Mouse (Mus musculus) limb, embryonic 13.5 days (tissue): ENCODE measurements at regions not wholly inside any gene's neighbourhood (a gene's known extent, or its start where the extent isn't known, plus 50 kb on each side); places are given as distances from the start of the nearest gene placed in this dataset.
"Not testable (repeated sequence)": the region's sequence is repeated elsewhere in the genome, so short reads cannot be mapped to it uniquely, and the experiment has no call there.

Experiments
- ATAC-seq: fragments of 200-750 bp; cut with Nextera tagmentation; 2 replicates; pipeline ENCODE4 v1.8.0; 2017; ENCODE audit warnings: low read depth, moderate number of reproducible peaks, moderate TSS enrichment; ENCODE audit not compliant: low FRiP score
- H3K27ac ChIP-seq: fragments of 300-500 bp; sonication (generic); 2 replicates; pipeline ENCODE4 v1.5.1; 2015; ENCODE audit warnings: inconsistent platforms, mild to moderate bottlenecking, moderate library complexity
- H3K27me3 ChIP-seq: fragments of 300-500 bp; sonication (generic); 2 replicates; pipeline ENCODE4 v1.6.1; 2015; ENCODE audit warnings: mild to moderate bottlenecking, inconsistent platforms
- H3K36me3 ChIP-seq: fragments of 300-500 bp; sonication (generic); 2 replicates; pipeline ENCODE4 v1.6.1; 2015; ENCODE audit warnings: inconsistent platforms, mild to moderate bottlenecking, moderate library complexity
- H3K4me1 ChIP-seq: fragments of 300-500 bp; sonication (generic); 2 replicates; pipeline ENCODE4 v1.6.1; 2015; ENCODE audit warnings: inconsistent platforms
- H3K4me2 ChIP-seq: fragments of 300-500 bp; sonication (generic); replicated peaks from 2 replicates; pipeline ENCODE4 v1.6.1; 2015; ENCODE audit warnings: inconsistent platforms, mild to moderate bottlenecking, moderate library complexity
- H3K4me3 ChIP-seq: fragments of 300-500 bp; sonication (generic); 2 replicates; pipeline ENCODE4 v1.5.1; 2015; ENCODE audit warnings: moderate library complexity, mild to moderate bottlenecking, inconsistent platforms
- H3K9ac ChIP-seq: fragments of 300-500 bp; sonication (generic); 2 replicates; pipeline ENCODE4 v1.6.1; 2015; ENCODE audit warnings: mild to moderate bottlenecking, inconsistent platforms
- H3K9me3 ChIP-seq: fragments of 300-500 bp; sonication (generic); 2 replicates; pipeline ENCODE4 v1.6.1; 2016; ENCODE audit warnings: inconsistent platforms
- WGBS: fragments of 180-500 bp; shearing (Covaris S2); methylation state at CpG from one replicate; pipeline ENCODE4 v1.1.7; 2015; 5-methylcytosine and 5-hydroxymethylcytosine counted together

- no peak overlapping the region for H3K27ac ChIP-seq
- no peak overlapping the region for H3K4me2 ChIP-seq
Measured at GRCm38 (mm10) chr2:108827974-108828700, 452.4 kb upstream of the Kif18a start.

GRCm38 (mm10) chr2:108843855-108844254 is 436.7 kb upstream of the Kif18a start:
- H3K36me3 ChIP-seq, H3K27ac ChIP-seq, H3K4me1 ChIP-seq, H3K27me3 ChIP-seq, H3K4me3 ChIP-seq, H3K9ac ChIP-seq, H3K9me3 ChIP-seq, ATAC-seq, H3K4me2 ChIP-seq: not testable (repeated sequence)
- WGBS: 66% methylated on average over 2 of the region's 2 CpGs

More at GRCm38 (mm10) chr2:108827974-108828700, 452.4 kb upstream of the Kif18a start:
- H3K36me3 ChIP-seq: no peaks in the 10 kb centered on the region
- WGBS: 42% methylated on average over 3 of the region's 3 CpGs
- no peak overlapping the region for H3K9ac ChIP-seq
- ATAC-seq: no peak
- no peaks in the 10 kb centered on the region for H3K9me3 ChIP-seq
- H3K4me1 ChIP-seq: peaks cover 12% of the 10 kb centered on the region
- no peaks in the 10 kb centered on the region for H3K27me3 ChIP-seq
- no peak overlapping the region for H3K4me3 ChIP-seq

- Histone ChIP-seq H3K36me3 (no peaks in the 10 kb centered on the region), H3K9me3 (peaks cover 2% of the 10 kb centered on the region; the same call in 1 of the 2 replicates), H3K27me3 (no peaks in the 10 kb centered on the region), H3K4me1 (no peaks in the 10 kb centered on the region), H3K4me3 (no peak overlapping the region), H3K4me2 (no peak overlapping the region), H3K27ac (no peak overlapping the region), H3K9ac (no peak overlapping the region)
- WGBS: 87% methylated on average over 3 of the region's 3 CpGs
- ATAC-seq: no peak
Measured at GRCm38 (mm10) chr2:108848051-108848450, 432.5 kb upstream of the Kif18a start.

- no peak for ATAC-seq
- H3K9me3 ChIP-seq: no peaks in the 10 kb centered on the region
- no peak overlapping the region for H3K4me3 ChIP-seq
- H3K4me1 ChIP-seq: no peaks in the 10 kb centered on the region
- no peak overlapping the region for H3K4me2 ChIP-seq
- H3K27ac ChIP-seq: no peak overlapping the region
- 67% methylated on average over 2 of the region's 2 CpGs for WGBS
- H3K36me3 ChIP-seq: no peaks in the 10 kb centered on the region
- H3K27me3 ChIP-seq: no peaks in the 10 kb centered on the region
- no peak overlapping the region for H3K9ac ChIP-seq
Measured at GRCm38 (mm10) chr2:108854399-108854798, 426.1 kb upstream of the Kif18a start.

GRCm38 (mm10) chr2:108877141-108877540 is 403.4 kb upstream of the Kif18a start:
- WGBS: 59% methylated on average over 4 of the region's 4 CpGs
- Histone ChIP-seq H3K9ac (no peak overlapping the region), H3K4me3 (no peak overlapping the region), H3K36me3 (no peaks in the 10 kb centered on the region), H3K9me3 (no peaks in the 10 kb centered on the region), H3K27me3 (no peaks in the 10 kb centered on the region), H3K4me2 (no peak overlapping the region), H3K27ac (no peak overlapping the region), H3K4me1 (no peaks in the 10 kb centered on the region)
- ATAC-seq: 0 out of 2 replicates have a peak, but pooled peaks have one; percentile 40

GRCm38 (mm10) chr2:108877676-108878075 is 402.9 kb upstream of the Kif18a start:
- 38% methylated on average over 3 of the region's 3 CpGs for WGBS
- Histone ChIP-seq H3K27ac (no peak overlapping the region), H3K4me3 (no peak overlapping the region), H3K4me1 (no peaks in the 10 kb centered on the region), H3K27me3 (no peaks in the 10 kb centered on the region), H3K4me2 (no peak overlapping the region), H3K36me3 (no peaks in the 10 kb centered on the region), H3K9ac (no peak overlapping the region), H3K9me3 (no peaks in the 10 kb centered on the region)
- ATAC-seq: no peak

- no peak overlapping the region for H3K27ac ChIP-seq
- no peak overlapping the region for H3K4me2 ChIP-seq
- no peak for ATAC-seq
- H3K9me3 ChIP-seq: no peaks in the 10 kb centered on the region
- no peak overlapping the region for H3K4me3 ChIP-seq
- WGBS: 65% methylated on average over 3 of the region's 3 CpGs
- H3K9ac ChIP-seq: no peak overlapping the region
- no peaks in the 10 kb centered on the region for H3K36me3 ChIP-seq
- H3K4me1 ChIP-seq: no peaks in the 10 kb centered on the region
- 0 out of 2 replicates have a peak, but pooled peaks cover 3% of the 10 kb centered on the region for H3K27me3 ChIP-seq
Measured at GRCm38 (mm10) chr2:108904121-108904733, 376.3 kb upstream of the Kif18a start.

GRCm38 (mm10) chr2:108913555-108913954 is 367.0 kb upstream of the Kif18a start:
- H3K27ac ChIP-seq: no peak overlapping the region
- no peak overlapping the region for H3K9ac ChIP-seq
- ATAC-seq: no peak
- no peak overlapping the region for H3K4me3 ChIP-seq
- H3K36me3 ChIP-seq: no peaks in the 10 kb centered on the region
- no peaks in the 10 kb centered on the region for H3K4me1 ChIP-seq
- H3K27me3 ChIP-seq: no peaks in the 10 kb centered on the region
- WGBS: 47% methylated on average over 2 of the region's 2 CpGs
- no peak overlapping the region for H3K4me2 ChIP-seq
- no peaks in the 10 kb centered on the region for H3K9me3 ChIP-seq

GRCm38 (mm10) chr2:108913967-108914366 is 366.6 kb upstream of the Kif18a start:
- Histone ChIP-seq H3K9me3 (no peaks in the 10 kb centered on the region), H3K4me1 (no peaks in the 10 kb centered on the region), H3K27me3 (no peaks in the 10 kb centered on the region), H3K4me3 (no peak overlapping the region), H3K4me2 (no peak overlapping the region), H3K36me3 (no peaks in the 10 kb centered on the region), H3K9ac (no peak overlapping the region), H3K27ac (no peak overlapping the region)
- no peak for ATAC-seq
- WGBS: 70% methylated on average over 3 of the region's 3 CpGs

- 65% methylated on average over 3 of the region's 3 CpGs for WGBS
- ATAC-seq: no peak
- no peaks in the 10 kb centered on the region for H3K27me3 ChIP-seq
Measured at GRCm38 (mm10) chr2:108919500-108920045, 361.0 kb upstream of the Kif18a start.

GRCm38 (mm10) chr2:108920111-108920510 is 360.4 kb upstream of the Kif18a start:
- Histone ChIP-seq H3K4me2 (no peak overlapping the region), H3K36me3 (no peaks in the 10 kb centered on the region), H3K27ac (no peak overlapping the region), H3K9me3 (no peaks in the 10 kb centered on the region), H3K27me3 (no peaks in the 10 kb centered on the region), H3K4me1 (no peaks in the 10 kb centered on the region), H3K9ac (no peak overlapping the region), H3K4me3 (no peak overlapping the region)
- no peak for ATAC-seq
- 83% methylated on average over 5 of the region's 5 CpGs for WGBS

More at GRCm38 (mm10) chr2:108919500-108920045, 361.0 kb upstream of the Kif18a start:
- Histone ChIP-seq H3K4me1 (no peaks in the 10 kb centered on the region), H3K9ac (no peak overlapping the region), H3K9me3 (no peaks in the 10 kb centered on the region), H3K4me3 (no peak overlapping the region), H3K4me2 (no peak overlapping the region), H3K36me3 (no peaks in the 10 kb centered on the region), H3K27ac (no peak overlapping the region)

- WGBS: 63% methylated on average over 5 of the region's 5 CpGs
Measured at GRCm38 (mm10) chr2:108935981-108936762, 344.4 kb upstream of the Kif18a start.

More at GRCm38 (mm10) chr2:108935981-108936762, 344.4 kb upstream of the Kif18a start:
- Histone ChIP-seq H3K9me3 (no peaks in the 10 kb centered on the region), H3K36me3 (no peaks in the 10 kb centered on the region), H3K27me3 (no peaks in the 10 kb centered on the region), H3K9ac (no peak overlapping the region), H3K4me1 (no peaks in the 10 kb centered on the region), H3K4me3 (no peak overlapping the region), H3K4me2 (no peak overlapping the region), H3K27ac (no peak overlapping the region)
- no peak for ATAC-seq
